ENCODE assay signal across 20 mouse cellular contexts in the genomic region with DNA sequence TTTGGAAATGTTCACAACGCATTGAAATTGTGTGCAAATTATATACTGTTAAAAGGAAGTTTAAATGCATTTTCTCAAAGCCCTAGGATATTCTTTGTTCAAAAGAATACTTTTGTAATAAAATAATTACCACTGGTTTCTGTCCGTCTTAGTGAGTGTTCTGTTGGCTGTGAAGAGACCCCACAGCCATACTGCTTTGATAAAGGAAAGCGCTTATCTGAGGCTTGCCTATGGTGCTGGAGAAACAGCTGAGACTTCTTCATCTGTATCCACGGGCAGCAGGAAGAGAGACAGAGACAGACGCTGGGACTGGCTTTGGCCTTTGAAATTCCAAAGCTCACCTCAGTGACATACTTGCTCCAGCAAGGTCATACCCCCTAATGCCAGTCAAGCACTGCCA. TPM values are rescaled to one million over a fixed set of nuclear protein-coding genes. Genes with fewer than 3 reads are reported as not detected.
DNase-seq lines count a peak whose midpoint lies in the region; ATAC-seq and TF ChIP-seq lines count a peak whose summit lies in the region.
"Had no signal": no experiment of that assay in that cellular context is flagged by ENCODE, and none has a peak within 500 bp of the region (broad histone marks: within the 10 kb centered on the region; RNA-seq: fewer than 3 reads in every experiment).

No protein-coding gene starts in this region.

- no peaks in the 10 kb centered on the region for H3K27me3 ChIP-seq in heart, embryonic 12.5 days (replicated peaks)
- no peaks in the 10 kb centered on the region for H3K27me3 ChIP-seq in liver, adult 2 months (ENCODE audit: control insufficient read depth, insufficient read depth, low read length)
- no peaks in the 10 kb centered on the region for H3K27me3 ChIP-seq in liver, embryonic 14.5 days (ENCODE audit: control insufficient read depth, insufficient read depth, low read length)
- H3K27me3 ChIP-seq: CH12.LX; embryonic facial prominence, embryonic 12.5 days; hindbrain, embryonic 13.5 days had no signal

- 44% methylated on average over 5 of the region's 5 CpGs for WGBS in heart, embryonic 12.5 days
- 54% methylated on average over 5 of the region's 5 CpGs for WGBS in liver, adult 2 months
- 25% methylated on average over 5 of the region's 5 CpGs for WGBS in liver, embryonic 14.5 days (ENCODE audit: insufficient replicate concordance)

- ATAC-seq in heart, embryonic 12.5 days (ENCODE audit: insufficient number of reproducible peaks, low FRiP score) = no peak
- no peak for ATAC-seq in liver, embryonic 14.5 days (ENCODE audit: insufficient read depth)
- 0 out of 2 replicates have a peak, but pooled peaks have one; percentile 20 for ATAC-seq in megakaryocyte-erythroid progenitor cell, adult 5-6 weeks (replicated peaks; ENCODE audit: low FRiP score, low TSS enrichment, poor library complexity, severe bottlenecking)
- ATAC-seq: forebrain, embryonic 14.5 days; hindbrain, postnatal 0 days had no signal

- H3K27ac ChIP-seq in heart, embryonic 12.5 days (ENCODE audit: poor library complexity, severe bottlenecking) = no peak overlapping the region
- no peak overlapping the region; the same call in 1 of the 2 replicates for H3K27ac ChIP-seq in liver, adult 2 months (replicated peaks; ENCODE audit: insufficient read depth, low read depth, low read length)
- H3K27ac ChIP-seq in liver, embryonic 14.5 days = peak overlapping the region; percentile 67
- H3K27ac ChIP-seq: embryonic facial prominence, embryonic 12.5 days; forebrain, embryonic 10.5 days; heart, embryonic 10.5 days; hindbrain, embryonic 13.5 days; hindbrain, postnatal 0 days had no signal

- peaks cover 72% of the 10 kb centered on the region for H3K79me2 ChIP-seq in liver, adult 2 months (ENCODE audit: control insufficient read depth, insufficient read depth, low read length)

- no peak for TF ChIP-seq POLR2A in liver, adult 2 months (IDR thresholded peaks at IDR 0.05; ENCODE audit: extremely low read depth, insufficient read depth, low read length)

- no peaks in the 10 kb centered on the region for H3K9me3 ChIP-seq in heart, embryonic 12.5 days (replicated peaks)
- no peaks in the 10 kb centered on the region for H3K9me3 ChIP-seq in liver, embryonic 14.5 days (ENCODE audit: control insufficient read depth, low read length)
- H3K9me3 ChIP-seq: embryonic facial prominence, embryonic 12.5 days; forebrain, embryonic 10.5 days; heart, embryonic 10.5 days; hindbrain, embryonic 13.5 days had no signal

- H3K4me3 ChIP-seq in heart, embryonic 12.5 days = no peak overlapping the region
- H3K4me3 ChIP-seq in liver, adult 2 months (ENCODE audit: insufficient read depth, low read depth, low read length) = no peak overlapping the region
- peak overlapping the region; percentile 9 to 33; a peak in 3 of 4 replicates for H3K4me3 ChIP-seq in liver, embryonic 14.5 days (ENCODE audit: insufficient read depth in 1 of 2, low read depth in 2 of 2, low read length in 2 of 2)
- H3K4me3 ChIP-seq: embryonic facial prominence, embryonic 12.5 days; forebrain, embryonic 10.5 days; heart, embryonic 10.5 days; hindbrain, embryonic 13.5 days had no signal

- TF ChIP-seq CTCF in liver, adult 2 months (IDR thresholded peaks at IDR 0.05; ENCODE audit: low read depth, low read length) = no peak
- TF ChIP-seq CTCF in liver, embryonic 14.5 days (IDR thresholded peaks at IDR 0.05; ENCODE audit: low read depth) = no peak

- H3K9ac ChIP-seq in heart, embryonic 12.5 days = no peak overlapping the region
- H3K9ac ChIP-seq in liver, adult 2 months (ENCODE audit: low read depth, low read length) = no peak overlapping the region
- peak overlapping the region; percentile 57 for H3K9ac ChIP-seq in liver, embryonic 14.5 days (replicated peaks)
- H3K9ac ChIP-seq: embryonic facial prominence, embryonic 12.5 days; hindbrain, embryonic 13.5 days had no signal

- TF ChIP-seq EP300 in liver, embryonic 14.5 days (IDR thresholded peaks at IDR 0.05; ENCODE audit: low read depth) = peak; percentile 71

- H3K4me2 ChIP-seq in heart, embryonic 12.5 days = 0 out of 2 replicates have a peak overlapping the region, but pooled peaks have one; percentile 18
- peak overlapping the region; percentile 84 for H3K4me2 ChIP-seq in liver, embryonic 14.5 days (ENCODE audit: low read depth)
- H3K4me2 ChIP-seq: embryonic facial prominence, embryonic 12.5 days; hindbrain, embryonic 13.5 days had no signal

- no peaks in the 10 kb centered on the region for H3K36me3 ChIP-seq in heart, embryonic 12.5 days
- H3K36me3 ChIP-seq in liver, adult 2 months (ENCODE audit: control insufficient read depth, insufficient read depth, low read length) = no peaks in the 10 kb centered on the region
- H3K36me3 ChIP-seq in liver, embryonic 14.5 days (replicated peaks; ENCODE audit: control insufficient read depth, insufficient read depth, low read depth) = no peaks in the 10 kb centered on the region
- H3K36me3 ChIP-seq: embryonic facial prominence, embryonic 12.5 days; forebrain, embryonic 10.5 days; heart, embryonic 10.5 days; hindbrain, embryonic 13.5 days had no signal

- DNase-seq in heart, postnatal 10 days = no peak
- peak; percentile 65 for DNase-seq in liver, adult 2 months (ENCODE audit: extremely low read depth, low read depth, low spot score)
- DNase-seq in liver, embryonic 14.5 days (ENCODE audit: low read depth in 3 of 3, low spot score in 3 of 3) = peak in 2 of 3 experiments; percentile 41 to 45
- no peak for DNase-seq in cerebellum, postnatal 14 days
- DNase-seq in adrenal gland, postnatal 14 days = no peak
- DNase-seq: adrenal gland, adult 8-10 months; cerebellum, adult 11 months; cerebellum, adult 8-10 months; cerebellum, postnatal 25 days; gastrocnemius, postnatal 36 days; heart, adult 18-20 months had no signal

- intact Hi-C loops in heart, postnatal 10 days (cut with DNase I) = no loop called here

- H3K4me1 ChIP-seq in heart, embryonic 12.5 days (replicated peaks) = peaks cover 71% of the 10 kb centered on the region
- peaks cover 51% of the 10 kb centered on the region for H3K4me1 ChIP-seq in liver, adult 2 months (ENCODE audit: control insufficient read depth, insufficient read depth, low read length)
- H3K4me1 ChIP-seq in liver, embryonic 14.5 days (replicated peaks; ENCODE audit: control insufficient read depth in 2 of 2, insufficient read depth in 2 of 2, low read length in 1 of 2) = peaks cover 75% of the 10 kb centered on the region in 2 experiments

RNA-seq across cellular contexts. Expression of a gene that starts 5.5 kb away (rescaled TPM):
- 9.6 and 11.6 TPM in 2 replicates for polyA plus RNA-seq in heart, embryonic 12.5 days (2016; fragmentation: Nextera tagmentation; extraction: Ambion mirVana)
- total RNA-seq in heart, postnatal 10 days (2021) = 10 to 100 TPM; 27.9 to 29.5 TPM
- total RNA-seq in liver, adult 2 months (2014; rRNA removed) = 28.9 and 34.8 TPM in 2 replicates
- 6.3 and 8.2 TPM in 2 replicates for polyA plus RNA-seq in liver, adult 2 months (2012; rRNA removed)
- 4.0 and 5.4 TPM in 2 replicates for polyA plus RNA-seq in liver, embryonic 14.5 days (2012; rRNA removed)
- polyA plus RNA-seq in liver, embryonic 14.5 days (2014; fragmentation: Nextera tagmentation; extraction: Ambion mirVana) = 4.2 and 5.8 TPM in 2 replicates
- total RNA-seq in megakaryocyte-erythroid progenitor cell, adult 5-6 weeks (2014; fragmentation: Nextera tagmentation) = 16.2 and 16.8 TPM in 2 replicates
- total RNA-seq in megakaryocyte-erythroid progenitor cell, adult 5-6 weeks (2017) = 27.1 and 40.1 TPM in 2 replicates
- total RNA-seq in adrenal gland, postnatal 14 days (2021) = 21.5 and 23.5 TPM in 2 replicates

Comparison
In these comparisons a context has a peak if more than half of its experiments do, and no peak if none do; other contexts are left out.
1. H3K4me3 ChIP-seq: peak in liver, embryonic 14.5 days (2 of 2); none in heart, embryonic 12.5 days (single experiment) and liver, adult 2 months (single experiment).
2. DNase-seq: peak in liver, adult 2 months (single experiment) and liver, embryonic 14.5 days (2 of 3); none in heart, postnatal 10 days (0 of 2), cerebellum, postnatal 14 days (0 of 2) and adrenal gland, postnatal 14 days (single experiment).